Mouse (Mus musculus) 416B (cell line): Measurements from ENCODE around the gene Lpin2.
A peak's percentile ranks its signal among the peaks of the same experiment; 100 is the strongest.

Source experiments
- DNase-seq: peaks from one replicate; pipeline ENCODE4 v3.0.0; 2011; ENCODE audit warnings: low read depth

Lpin2 gene

DNA sequence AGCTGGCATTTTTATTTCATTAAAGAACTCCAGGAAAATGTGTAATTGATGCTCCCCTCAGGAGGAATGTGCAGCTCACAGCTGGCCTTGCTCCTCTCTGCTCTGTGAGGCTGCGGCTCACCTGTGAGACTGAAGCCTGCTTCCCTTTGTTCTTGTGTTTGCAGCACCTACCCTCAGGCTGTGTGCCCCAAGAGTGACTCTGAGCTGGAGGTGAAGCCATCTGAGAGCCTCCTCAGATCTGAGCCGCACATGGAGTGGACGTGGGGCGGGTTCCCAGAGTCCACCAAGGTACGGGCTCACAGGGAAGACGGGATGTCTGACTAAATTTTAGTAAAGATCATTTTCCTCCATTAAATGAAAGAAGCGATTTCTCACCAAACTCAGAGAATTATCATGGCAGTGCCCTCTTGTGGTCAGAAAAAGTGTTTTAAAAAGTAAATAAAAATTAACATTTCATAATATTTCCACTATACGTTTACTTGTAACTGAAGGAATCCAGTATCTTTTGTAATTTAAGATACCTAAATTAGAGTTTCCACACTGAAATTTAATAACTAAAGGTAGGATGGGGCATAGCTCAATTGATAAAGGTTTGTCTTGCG is 47.8 kb downstream of the Lpin2 start:
- DNase-seq: peak; percentile 56

GRCm38 (mm10) chr17:71231998-71232397 is 49.6 kb downstream of the Lpin2 start:
- DNase-seq: no peak

GRCm38 (mm10) chr17:71233210-71233609 is 50.9 kb downstream of the Lpin2 start:
- no peak for DNase-seq

DNA sequence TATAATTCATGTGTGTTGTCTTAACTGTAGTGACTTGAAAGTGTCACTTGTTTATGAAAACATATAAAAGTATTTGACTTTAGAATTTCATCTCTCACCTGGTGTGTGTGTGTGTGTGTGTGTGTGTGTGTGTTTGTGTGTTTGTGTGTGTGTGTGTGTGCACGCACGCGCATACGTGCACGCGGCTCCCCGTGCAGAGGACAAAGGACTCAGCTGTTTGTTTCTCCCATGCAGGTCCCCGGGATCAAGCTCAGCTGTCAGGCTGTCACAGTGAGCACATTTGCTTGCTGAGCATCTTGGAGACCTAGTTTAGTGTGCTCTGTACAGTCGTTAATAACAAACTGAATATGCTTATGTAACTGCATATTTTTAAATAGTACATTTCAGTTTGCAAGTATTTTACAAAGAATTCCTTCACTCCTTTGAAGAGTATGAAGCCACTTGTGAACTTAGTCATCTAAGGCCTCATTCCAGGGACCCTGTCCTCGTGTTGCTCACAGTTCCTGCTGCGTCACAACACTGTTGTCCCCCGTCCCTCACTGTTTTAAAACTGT is 51.8 kb downstream of the Lpin2 start:
- no peak for DNase-seq

DNA sequence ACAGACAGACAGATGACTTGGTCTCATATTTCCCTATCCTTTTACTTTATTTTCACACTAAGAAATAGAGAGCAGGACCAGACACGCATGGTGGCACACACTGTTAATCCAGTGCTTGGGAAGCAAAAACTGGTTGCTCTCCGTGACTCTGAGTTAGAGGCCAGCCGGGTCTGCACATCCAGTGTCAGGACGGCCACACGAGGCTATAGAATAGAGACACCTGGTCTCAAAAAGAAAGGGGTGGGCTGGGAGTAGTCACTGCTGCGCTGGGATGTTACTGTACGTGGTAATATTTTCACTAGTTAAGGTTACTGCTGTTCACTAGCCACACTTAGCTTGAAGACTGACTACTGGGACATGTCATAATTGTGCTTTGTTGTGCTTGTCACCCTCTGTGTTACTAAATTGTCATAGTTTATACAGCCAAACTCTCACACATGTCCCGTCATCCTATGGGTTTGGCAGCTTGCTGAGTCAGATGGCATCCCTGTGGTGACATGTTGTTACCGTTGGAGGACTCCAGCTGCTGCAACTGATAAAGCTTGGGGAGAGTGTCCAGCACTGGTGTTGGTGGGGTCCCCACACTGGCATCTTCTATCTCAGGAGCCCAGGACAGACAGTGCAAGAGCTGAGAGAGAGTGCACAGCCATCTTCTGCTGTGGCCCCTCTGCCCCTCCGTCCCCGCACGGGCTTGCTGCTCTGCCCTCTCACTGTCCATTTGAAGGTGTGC is 53.0 kb downstream of the Lpin2 start:
- DNase-seq: peak; percentile 55

GRCm38 (mm10) chr17:71238494-71238893 is 56.1 kb downstream of the Lpin2 start:
- DNase-seq: no peak

DNA sequence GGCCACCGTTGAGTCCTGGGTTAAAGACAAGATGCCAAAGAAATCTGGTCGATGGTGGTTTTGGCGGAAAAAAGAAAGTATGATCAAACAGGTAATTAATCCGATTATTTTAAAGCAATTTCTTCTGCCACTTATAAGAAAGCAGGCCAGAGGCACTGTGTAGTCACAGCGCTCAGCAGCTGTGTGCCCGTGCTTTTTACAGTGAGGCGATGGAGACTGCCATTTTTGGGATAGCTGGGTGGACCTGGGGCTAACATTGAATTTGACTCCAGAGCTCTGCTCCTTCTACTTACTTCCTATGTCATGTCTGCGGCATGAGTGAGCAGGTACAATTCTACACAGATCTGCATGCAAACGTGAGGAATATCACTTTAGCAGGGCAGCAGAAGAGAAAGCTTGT is 58.5 kb downstream of the Lpin2 start:
- DNase-seq: no peak

DNA sequence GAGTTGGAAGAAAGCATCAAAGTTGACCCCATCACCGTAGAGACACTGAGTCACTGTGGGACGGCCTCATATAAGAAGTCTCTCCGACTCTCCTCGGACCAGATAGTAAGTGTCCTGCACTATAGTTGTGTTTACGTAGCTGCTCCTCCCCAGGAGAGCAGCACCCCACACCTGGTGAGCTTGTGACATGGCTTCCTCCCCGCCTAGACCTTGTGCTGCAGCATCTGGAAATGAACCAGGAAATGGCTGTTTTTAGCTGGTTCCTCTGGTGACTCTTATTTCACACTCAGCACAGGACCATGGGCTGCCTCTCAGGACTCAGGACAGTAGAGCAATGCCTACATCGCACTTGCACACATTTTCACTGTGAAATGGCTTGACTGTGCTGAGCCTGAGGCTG is 60.3 kb downstream of the Lpin2 start:
- no peak for DNase-seq

GRCm38 (mm10) chr17:71245133-71245532 is 62.8 kb downstream of the Lpin2 start:
- DNase-seq: no peak

DNA sequence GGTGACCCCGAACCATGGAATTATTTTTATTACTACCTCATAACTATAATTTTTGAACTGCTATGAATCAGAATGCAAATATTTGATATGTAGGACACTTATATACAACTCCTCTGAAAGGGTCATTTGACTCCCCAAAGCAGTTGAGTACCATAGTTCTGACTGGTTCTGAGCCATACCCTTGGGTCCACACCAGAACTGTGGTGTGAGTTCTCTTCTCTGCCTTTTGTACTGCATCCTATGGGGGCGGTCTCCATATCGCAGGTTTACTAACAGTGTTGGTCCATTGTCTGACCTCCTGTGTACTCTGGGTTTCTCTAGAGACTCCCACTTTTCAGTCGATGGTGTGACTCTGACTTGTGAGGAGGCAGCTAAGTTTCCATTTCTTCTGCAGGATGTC is 63.7 kb downstream of the Lpin2 start:
- no peak for DNase-seq

DNA sequence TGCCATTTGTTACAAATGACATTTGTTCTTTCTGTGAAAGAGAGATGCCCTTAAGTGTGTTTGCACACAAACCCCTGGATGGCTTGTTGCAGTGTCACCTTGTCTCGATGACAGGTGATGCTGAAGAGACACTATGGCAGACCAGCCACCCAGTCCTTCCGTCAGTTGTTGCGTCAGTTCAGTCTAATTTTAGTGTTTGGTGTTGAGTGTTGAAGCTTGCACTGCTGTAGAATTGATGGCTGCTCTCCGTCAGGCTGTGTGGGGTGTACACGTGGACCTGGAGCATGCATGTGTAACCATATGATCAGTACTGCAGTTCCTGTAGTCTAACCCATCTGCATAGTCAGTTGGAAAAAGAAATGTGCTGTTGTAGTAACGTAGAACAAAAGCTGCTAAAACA is 66.6 kb downstream of the Lpin2 start:
- DNase-seq: no peak

DNA sequence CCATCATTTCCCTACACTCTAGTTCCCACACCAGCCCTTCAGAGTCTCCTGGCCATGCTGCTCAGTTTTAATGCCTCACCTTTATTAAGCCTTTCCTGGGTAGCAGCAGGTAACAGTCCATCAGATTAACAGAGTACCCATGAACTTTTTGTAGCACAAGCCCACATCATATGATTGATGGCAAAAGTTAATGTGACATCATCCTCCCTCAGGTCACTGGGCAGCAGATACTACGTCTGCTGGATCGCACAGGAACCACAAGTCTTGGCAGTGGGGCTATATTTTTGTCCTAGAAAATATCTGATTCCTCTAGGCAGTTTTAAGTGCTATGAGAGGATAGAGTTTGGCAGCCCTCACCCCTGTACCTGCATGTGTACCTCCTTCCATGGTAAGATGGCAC is 67.7 kb downstream of the Lpin2 start:
- no peak for DNase-seq

- DNase-seq: peak; percentile 57
These were observed 68.7 kb downstream of the Lpin2 start for GRCm38 (mm10) chr17:71250819-71251600.

GRCm38 (mm10) chr17:71251601-71252001 is 69.2 kb downstream of the Lpin2 start:
- no peak for DNase-seq

DNA sequence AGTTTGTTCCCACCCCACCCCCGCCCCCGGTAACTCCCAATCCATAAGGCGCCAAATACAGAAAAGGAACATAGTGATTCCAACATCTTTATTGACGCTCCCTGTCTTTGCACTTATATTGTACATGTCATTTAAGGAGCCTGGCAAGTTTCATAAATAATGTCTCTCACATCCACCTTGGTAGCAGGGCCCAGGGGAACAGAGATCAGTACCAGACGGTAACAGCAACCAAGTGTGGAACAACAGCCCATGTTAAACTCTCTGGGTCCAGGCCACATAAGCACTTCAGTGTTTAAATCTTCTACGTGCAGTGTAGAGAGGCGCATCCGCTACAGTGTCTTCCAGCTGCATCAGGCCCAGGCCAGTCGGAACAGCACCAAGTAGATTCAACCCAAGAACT is 69.7 kb downstream of the Lpin2 start:
- no peak for DNase-seq

DNA sequence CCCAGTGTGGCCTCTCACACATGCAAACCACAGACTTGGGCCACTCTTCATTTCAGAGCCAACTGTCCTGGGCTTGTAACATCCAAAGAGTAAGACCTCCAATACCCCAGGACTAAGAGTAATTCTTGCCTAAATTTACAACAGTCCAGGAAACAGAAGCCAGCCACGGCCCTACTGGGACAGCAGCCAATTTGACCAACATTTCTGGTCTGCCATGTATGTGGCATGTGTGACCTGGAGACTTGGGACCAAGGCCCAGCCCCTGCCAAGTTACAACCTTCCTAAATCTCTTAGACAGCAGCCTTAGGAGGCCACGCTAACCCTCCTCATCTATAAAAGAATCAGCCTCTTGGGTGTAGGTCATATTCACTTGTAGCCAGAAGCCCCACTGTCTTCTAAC is 71.0 kb downstream of the Lpin2 start:
- peak; percentile 83 for DNase-seq

- DNase-seq: no peak
These were observed 71.7 kb downstream of the Lpin2 start for GRCm38 (mm10) chr17:71254106-71254505.

DNA sequence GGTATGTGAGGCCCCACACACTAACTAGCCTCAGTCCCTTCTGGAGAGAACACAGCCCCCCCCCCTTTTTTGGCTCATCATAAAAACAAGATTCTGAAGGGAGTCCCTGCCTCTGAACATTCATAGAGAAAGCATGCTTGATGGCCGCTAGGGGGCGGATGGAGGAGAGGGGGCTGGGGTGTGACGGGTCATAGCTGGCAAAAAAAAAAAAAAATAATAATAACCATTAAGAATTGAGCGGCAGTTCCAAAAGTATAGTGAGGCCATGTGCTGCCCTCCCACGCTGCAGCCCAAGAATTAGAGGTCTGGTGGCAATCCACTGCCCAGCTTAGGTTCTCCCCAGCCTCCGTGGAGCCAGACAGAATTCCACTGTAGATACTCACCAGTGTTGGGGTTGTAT is 72.4 kb downstream of the Lpin2 start:
- peak; percentile 64 for DNase-seq

DNA sequence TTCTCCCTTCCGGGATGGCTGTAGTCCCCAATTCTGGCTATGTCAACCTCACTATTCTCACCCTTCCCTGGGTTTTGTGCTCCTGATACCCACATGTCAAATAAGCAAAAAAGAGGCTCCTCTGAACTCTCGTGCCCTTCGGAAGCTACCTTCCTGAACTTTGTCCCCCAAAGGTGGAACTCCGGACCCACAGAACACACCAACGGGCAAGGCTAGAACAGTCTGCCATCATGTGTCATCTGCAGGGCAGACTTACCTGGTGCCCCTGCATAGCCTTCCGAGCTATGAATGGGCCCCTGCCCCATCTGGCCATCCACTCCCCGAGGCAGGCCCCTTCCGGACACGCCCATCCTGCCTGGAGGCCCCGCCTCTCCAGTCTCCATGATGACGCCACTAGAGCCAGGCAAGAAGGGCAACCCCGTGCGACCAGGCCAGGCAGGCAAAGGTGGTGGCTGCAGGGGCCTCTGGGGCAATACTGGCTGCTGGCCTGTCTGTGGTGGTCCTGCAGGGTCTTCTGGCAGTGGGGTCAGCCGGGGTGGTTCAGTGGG is 73.8 kb downstream of the Lpin2 start:
- DNase-seq: peak; percentile 34

DNA sequence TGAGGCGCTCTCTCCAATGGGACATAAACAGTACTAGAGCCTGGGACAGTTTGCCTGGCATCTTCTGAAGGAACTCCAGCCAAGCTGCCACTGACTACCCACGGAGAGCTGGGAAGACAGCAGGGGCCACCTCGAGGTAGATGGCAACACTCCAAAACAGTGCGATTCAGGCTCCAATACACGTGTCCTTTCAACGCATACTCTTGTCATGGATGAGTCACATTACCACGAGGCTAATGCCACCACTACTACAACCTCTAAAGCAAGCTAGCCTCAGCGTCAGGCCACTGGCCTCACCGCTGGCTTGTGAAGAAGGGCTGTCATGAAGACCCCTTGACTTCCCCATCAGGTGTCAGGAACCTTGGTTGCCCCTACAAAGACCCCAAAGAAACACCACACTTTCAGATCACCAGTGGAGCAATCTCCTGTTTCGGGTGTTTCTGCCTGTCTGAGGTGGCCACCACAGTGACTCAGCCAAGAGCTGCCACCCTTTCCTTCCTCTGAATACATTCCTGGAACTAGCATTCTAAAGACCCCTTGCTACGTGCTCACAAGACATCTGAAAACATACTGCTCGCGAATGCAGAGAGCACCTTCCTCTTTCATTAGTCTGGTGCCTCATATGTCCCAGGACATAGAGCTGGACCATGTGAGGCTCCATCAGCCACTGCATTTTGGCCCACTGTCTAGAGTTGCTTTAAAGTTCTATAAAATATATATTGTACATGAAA is 74.6 kb downstream of the Lpin2 start:
- DNase-seq: peak; percentile 96

- peak; percentile 56 for DNase-seq
These were observed 77.4 kb downstream of the Lpin2 start for GRCm38 (mm10) chr17:71259727-71260126.

GRCm38 (mm10) chr17:71260658-71261057 is 78.3 kb downstream of the Lpin2 start:
- no peak for DNase-seq
